Mouse (Mus musculus): ENCODE data around the gene Tap2. TPM values are rescaled to one million over a fixed set of nuclear protein-coding genes. Genes with fewer than 3 reads are reported as not detected.

The Tap2 gene
- total RNA-seq, 2 experiments from 2014 or later: 4.8 to 6.3 TPM

- DNase-seq (ENCODE audit: low spot score in 2 of 2): no peak
Observed at GRCm38 (mm10) chr17:34194723-34195122, 8.6 kb upstream of the Tap2 start.

- no peak for DNase-seq (ENCODE audit: low spot score in 2 of 2)
Observed at GRCm38 (mm10) chr17:34196491-34196890, 6.8 kb upstream of the Tap2 start.

- DNase-seq (ENCODE audit: low spot score in 2 of 2): peak; percentile 86 to 87
Observed at GRCm38 (mm10) chr17:34196941-34197894, 6.1 kb upstream of the Tap2 start, which contains the start of gene Psmb8. Psmb8 (plus strand) TSS chr17:34197721.

GRCm38 (mm10) chr17:34197904-34198520, 5.3 kb upstream of the Tap2 start:
- DNase-seq (ENCODE audit: low spot score in 2 of 2): peak; percentile 21 to 33

GRCm38 (mm10) chr17:34198521-34198912, 4.8 kb upstream of the Tap2 start:
- DNase-seq (ENCODE audit: low spot score in 2 of 2): no peak

- no peak for DNase-seq (ENCODE audit: low spot score in 2 of 2)
Observed at GRCm38 (mm10) chr17:34199050-34199619, 4.2 kb upstream of the Tap2 start.

GRCm38 (mm10) chr17:34200047-34200446, 3.3 kb upstream of the Tap2 start:
- no peak for DNase-seq (ENCODE audit: low spot score in 2 of 2)

GRCm38 (mm10) chr17:34200772-34201505, 2.4 kb upstream of the Tap2 start:
- DNase-seq (ENCODE audit: low spot score in 2 of 2): no peak

- DNase-seq (ENCODE audit: low spot score in 2 of 2): no peak
Observed at GRCm38 (mm10) chr17:34201506-34202055, 1.7 kb upstream of the Tap2 start.

- no peak for DNase-seq (ENCODE audit: low spot score in 2 of 2)
Observed at GRCm38 (mm10) chr17:34202760-34203442, 426 bp upstream of the Tap2 start.

- DNase-seq (ENCODE audit: low spot score in 2 of 2): peak; percentile 92
Observed at GRCm38 (mm10) chr17:34204303-34205010, 1.1 kb downstream of the Tap2 start.

- no peak for DNase-seq (ENCODE audit: low spot score in 2 of 2)
Observed at GRCm38 (mm10) chr17:34205021-34205745, 1.9 kb downstream of the Tap2 start.

GRCm38 (mm10) chr17:34205746-34206176, 2.4 kb downstream of the Tap2 start:
- DNase-seq (ENCODE audit: low spot score in 2 of 2): no peak

- DNase-seq (ENCODE audit: low spot score in 2 of 2): no peak
Observed at GRCm38 (mm10) chr17:34206731-34207130, 3.4 kb downstream of the Tap2 start.

- DNase-seq (ENCODE audit: low spot score in 2 of 2): no peak
Observed at GRCm38 (mm10) chr17:34207456-34207855, 4.1 kb downstream of the Tap2 start.

GRCm38 (mm10) chr17:34207866-34208265, 4.5 kb downstream of the Tap2 start:
- DNase-seq (ENCODE audit: low spot score in 2 of 2): no peak

GRCm38 (mm10) chr17:34208421-34208820, 5.1 kb downstream of the Tap2 start:
- no peak for DNase-seq (ENCODE audit: low spot score in 2 of 2)

GRCm38 (mm10) chr17:34209680-34210079, 6.4 kb downstream of the Tap2 start:
- no peak for DNase-seq (ENCODE audit: low spot score in 2 of 2)

- no peak for DNase-seq (ENCODE audit: low spot score in 2 of 2)
Observed at GRCm38 (mm10) chr17:34210599-34210998, 7.3 kb downstream of the Tap2 start.
